Mouse (Mus musculus) hindbrain, embryonic 12.5 days (tissue): ENCODE measurements around the gene BC028528. TPM values are rescaled to one million over a fixed set of nuclear protein-coding genes. Genes with fewer than 3 reads are reported as not detected.
"Not testable (repeated sequence)": the region's sequence is repeated elsewhere in the genome, so short reads cannot be mapped to it uniquely, and the experiment has no call there.

ENCODE experiments used
- ATAC-seq: fragments of 200-750 bp; cut with Nextera tagmentation; 2 replicates; pipeline ENCODE4 v1.8.0; 2017; ENCODE audit warnings: moderate TSS enrichment; ENCODE audit not compliant: low FRiP score
- H3K27ac ChIP-seq: fragments of 300-500 bp; sonication (generic); 2 replicates; pipeline ENCODE4 v1.5.1; 2016; ENCODE audit warnings: mild to moderate bottlenecking
- H3K27me3 ChIP-seq: fragments of 300-500 bp; sonication (generic); 2 replicates; pipeline ENCODE4 v1.6.1; 2016; ENCODE audit warnings: mild to moderate bottlenecking
- H3K36me3 ChIP-seq: fragments of 300-500 bp; sonication (generic); 2 replicates; pipeline ENCODE4 v1.6.1; 2016; ENCODE audit warnings: mild to moderate bottlenecking
- H3K4me1 ChIP-seq: fragments of 300-500 bp; sonication (generic); 2 replicates; pipeline ENCODE4 v1.6.1; 2016
- H3K4me2 ChIP-seq: fragments of 300-500 bp; sonication (generic); replicated peaks from 2 replicates; pipeline ENCODE4 v1.6.1; 2016; ENCODE audit warnings: mild to moderate bottlenecking
- H3K4me3 ChIP-seq: fragments of 300-500 bp; sonication (generic); 2 replicates; pipeline ENCODE4 v1.5.1; 2016; ENCODE audit warnings: mild to moderate bottlenecking
- H3K9ac ChIP-seq: fragments of 300-500 bp; sonication (generic); 2 replicates; pipeline ENCODE4 v1.6.1; 2016; ENCODE audit warnings: mild to moderate bottlenecking, moderate library complexity
- H3K9me3 ChIP-seq: fragments of 300-500 bp; sonication (generic); replicated peaks from 2 replicates; pipeline ENCODE4 v1.6.1; 2016; ENCODE audit warnings: mild to moderate bottlenecking
- WGBS: fragments of 180-500 bp; shearing (Covaris S2); methylation state at CpG from one replicate; pipeline ENCODE4 v1.1.7; 2016; 5-methylcytosine and 5-hydroxymethylcytosine counted together
- polyA plus RNA-seq: library from polyadenylated mRNA; unstranded; fragments of >200 nt; fragmentation: Nextera tagmentation; extraction: Ambion mirVana; gene quantifications from 2 replicates; pipeline ENCODE4 v1.2.1, GENCODE M21; 2016

BC028528 gene
- polyA plus RNA-seq, 1 experiment from 2014 or later = 12.1 TPM

DNA sequence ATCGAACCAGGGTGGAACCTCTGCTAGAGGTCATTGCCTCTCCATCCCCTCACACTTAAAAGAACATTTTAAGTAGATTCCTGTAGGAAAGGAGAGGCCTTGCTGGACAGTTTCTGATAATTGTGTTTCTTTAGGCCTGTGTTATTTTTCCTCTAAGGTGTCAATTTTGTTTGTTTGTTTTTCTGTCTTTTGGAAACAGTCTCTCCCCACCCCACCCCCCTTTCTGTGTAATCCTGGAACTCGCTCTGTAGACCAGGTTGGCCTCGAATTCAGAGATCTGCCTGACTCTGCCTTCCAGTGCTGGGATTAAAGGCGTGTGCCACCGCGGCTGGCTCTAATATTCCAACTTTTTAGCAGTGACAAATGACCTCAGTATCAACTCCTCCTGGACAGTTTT is 36.5 kb upstream of the BC028528 start:
- H3K9ac ChIP-seq = peak overlapping the region; percentile 50
- peaks cover 13% of the 10 kb centered on the region for H3K4me1 ChIP-seq
- peak overlapping the region; percentile 93 for H3K4me3 ChIP-seq
- peak overlapping the region; percentile 85 for H3K27ac ChIP-seq
- 72% methylated on average over 6 of the region's 6 CpGs for WGBS
- H3K9me3 ChIP-seq = no peaks in the 10 kb centered on the region
- no peak for ATAC-seq
- H3K4me2 ChIP-seq = peak overlapping the region; percentile 63
- H3K36me3 ChIP-seq = peaks cover 4% of the 10 kb centered on the region; the same call in 1 of the 2 replicates
- H3K27me3 ChIP-seq = no peaks in the 10 kb centered on the region

DNA sequence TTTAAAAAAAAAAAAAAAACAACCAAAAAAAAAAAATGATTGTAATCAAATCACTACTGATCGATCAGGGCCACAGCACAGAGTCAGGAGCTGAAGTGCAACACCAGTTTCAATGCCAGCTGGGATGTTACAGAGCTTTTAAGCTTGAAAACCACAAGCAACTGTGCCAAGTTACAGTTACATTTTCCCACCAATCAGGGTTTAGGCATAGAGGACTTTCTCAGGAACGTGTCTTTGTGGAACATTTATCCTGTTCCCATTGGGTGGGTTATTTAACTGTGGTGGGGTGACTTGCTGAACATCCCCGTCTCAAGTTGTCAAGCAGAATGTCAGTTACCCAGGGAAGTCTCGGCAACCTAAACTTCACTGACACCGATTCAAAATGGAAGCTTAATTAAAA is 33.3 kb upstream of the BC028528 start:
- Histone ChIP-seq H3K27me3 (no peaks in the 10 kb centered on the region), H3K4me3 (no peak overlapping the region), H3K4me1 (no peaks in the 10 kb centered on the region), H3K27ac (no peak overlapping the region), H3K36me3 (no peaks in the 10 kb centered on the region), H3K9me3 (no peaks in the 10 kb centered on the region), H3K4me2 (no peak overlapping the region), H3K9ac (no peak overlapping the region)
- 84% methylated on average over 5 of the region's 5 CpGs for WGBS
- no peak for ATAC-seq

DNA sequence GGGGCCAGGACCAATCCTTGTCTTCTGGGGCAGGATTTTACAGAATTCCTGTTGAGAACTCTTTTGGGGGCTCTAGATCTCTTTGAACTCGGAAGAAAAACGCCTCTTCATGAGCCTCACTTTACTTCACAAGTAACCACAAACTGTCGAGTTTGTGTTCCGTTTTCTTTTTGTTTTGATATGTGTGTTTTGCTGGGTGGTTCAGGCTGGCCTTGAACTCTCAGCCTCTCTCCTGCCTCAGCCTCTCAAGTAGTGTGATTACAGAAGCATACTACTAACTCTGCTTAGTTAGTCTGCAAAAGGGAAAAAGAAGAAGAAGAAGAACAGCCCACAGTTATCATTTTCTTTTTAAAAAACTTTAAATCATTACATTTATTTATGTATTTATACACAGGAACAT is 32.4 kb upstream of the BC028528 start:
- Histone ChIP-seq H3K4me2 (no peak overlapping the region), H3K9ac (no peak overlapping the region), H3K4me3 (no peak overlapping the region), H3K9me3 (no peaks in the 10 kb centered on the region), H3K27me3 (no peaks in the 10 kb centered on the region), H3K36me3 (no peaks in the 10 kb centered on the region), H3K27ac (no peak overlapping the region), H3K4me1 (no peaks in the 10 kb centered on the region)
- WGBS = 77% methylated on average over 4 of the region's 4 CpGs
- no peak for ATAC-seq

DNA sequence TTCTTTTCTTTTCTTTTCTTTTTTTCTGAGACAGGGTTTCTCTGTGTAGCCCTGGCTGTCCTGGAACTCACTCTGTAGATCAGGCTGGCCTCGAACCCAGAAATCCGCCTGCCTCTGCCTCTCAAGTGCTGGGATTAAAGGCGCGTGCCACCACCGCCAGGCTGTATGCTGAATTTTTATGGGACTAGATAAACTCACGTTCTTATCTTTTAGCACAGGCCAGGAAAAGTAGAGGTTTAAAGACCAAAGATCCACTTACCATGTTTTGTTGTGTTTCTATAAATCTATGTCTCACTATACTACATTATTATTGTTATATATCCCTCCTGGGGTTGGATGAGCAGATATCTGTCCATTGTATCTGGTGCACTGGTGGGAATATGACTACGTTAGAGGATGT is 31.6 kb upstream of the BC028528 start:
- ATAC-seq, H3K4me1 ChIP-seq, H3K9me3 ChIP-seq, H3K9ac ChIP-seq, H3K36me3 ChIP-seq, H3K27me3 ChIP-seq, H3K4me3 ChIP-seq, H3K4me2 ChIP-seq, H3K27ac ChIP-seq: not testable (repeated sequence)
- 94% methylated on average over 7 of the region's 7 CpGs for WGBS

DNA sequence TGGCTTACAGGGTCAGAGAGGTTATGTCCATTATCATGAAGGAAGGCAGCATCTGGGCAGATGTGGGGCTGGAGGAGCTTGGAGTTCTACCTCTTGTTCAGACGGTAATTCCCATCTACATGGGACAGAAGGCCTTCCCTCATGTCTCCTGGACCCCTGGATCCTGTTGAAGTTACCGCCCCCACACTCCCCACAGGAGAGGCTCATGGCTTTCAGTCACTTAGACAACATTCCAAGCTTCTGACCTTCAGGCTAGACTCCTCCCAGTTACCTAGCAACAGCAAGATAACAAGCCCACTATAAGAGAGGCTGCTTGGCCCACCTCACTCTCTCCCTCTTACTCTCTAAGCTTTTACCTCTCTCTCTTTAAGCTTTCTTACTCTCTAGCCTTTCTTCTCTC is 28.7 kb upstream of the BC028528 start:
- WGBS = 43% methylated on average over 2 of the region's 2 CpGs
- not testable (repeated sequence) for H3K9me3 ChIP-seq, H3K27ac ChIP-seq, H3K4me1 ChIP-seq, H3K36me3 ChIP-seq, H3K4me3 ChIP-seq, ATAC-seq, H3K27me3 ChIP-seq, H3K9ac ChIP-seq, H3K4me2 ChIP-seq

DNA sequence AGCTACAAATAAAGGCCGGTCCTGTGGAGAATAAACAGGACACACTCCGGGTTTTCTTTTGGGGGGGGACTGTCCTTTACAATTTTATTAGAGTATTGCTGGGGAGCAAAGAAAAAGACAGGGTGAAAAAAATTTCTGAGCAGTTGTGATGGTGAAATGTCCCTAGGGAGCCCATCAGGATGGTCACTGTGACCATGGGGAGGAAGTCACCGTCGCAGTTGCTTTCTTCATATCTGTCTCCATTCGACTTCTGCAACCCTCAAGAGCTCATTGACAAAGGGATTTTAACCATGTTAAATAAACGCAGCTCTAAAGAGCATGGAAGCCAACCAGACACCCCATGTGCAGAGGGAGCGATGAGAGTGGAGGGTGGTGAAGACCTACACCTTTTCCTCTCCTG is 25.0 kb upstream of the BC028528 start:
- Histone ChIP-seq H3K27me3 (no peaks in the 10 kb centered on the region), H3K4me1 (no peaks in the 10 kb centered on the region), H3K9ac (no peak overlapping the region), H3K27ac (no peak overlapping the region), H3K4me2 (no peak overlapping the region), H3K36me3 (no peaks in the 10 kb centered on the region), H3K9me3 (no peaks in the 10 kb centered on the region), H3K4me3 (no peak overlapping the region)
- ATAC-seq = no peak
- WGBS = 81% methylated on average over 7 of the region's 7 CpGs

DNA sequence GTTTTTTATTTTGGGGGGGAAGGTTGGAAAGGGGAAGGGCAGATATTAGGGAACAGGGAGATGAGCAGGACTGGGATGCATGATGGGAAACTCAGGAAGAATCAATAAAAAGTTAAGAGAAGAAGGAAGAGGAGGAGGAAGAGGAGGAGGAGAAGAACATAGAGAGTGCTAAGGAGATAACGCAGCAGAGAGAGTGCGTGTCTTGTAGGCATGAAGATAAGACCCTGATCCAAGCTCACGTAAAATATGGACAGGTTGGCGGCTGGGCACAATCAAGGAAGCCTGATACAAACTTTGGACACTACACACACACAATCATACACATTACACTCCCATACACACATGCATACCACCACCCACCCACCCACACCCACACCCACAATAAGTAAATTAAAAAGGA is 22.9 kb upstream of the BC028528 start:
- WGBS = 93% methylated on average over 4 of the region's 4 CpGs
- Histone ChIP-seq H3K36me3 (no peaks in the 10 kb centered on the region), H3K4me1 (no peaks in the 10 kb centered on the region), H3K27me3 (no peaks in the 10 kb centered on the region), H3K9me3 (no peaks in the 10 kb centered on the region), H3K9ac (no peak overlapping the region), H3K4me3 (no peak overlapping the region), H3K27ac (no peak overlapping the region), H3K4me2 (no peak overlapping the region)
- no peak for ATAC-seq

DNA sequence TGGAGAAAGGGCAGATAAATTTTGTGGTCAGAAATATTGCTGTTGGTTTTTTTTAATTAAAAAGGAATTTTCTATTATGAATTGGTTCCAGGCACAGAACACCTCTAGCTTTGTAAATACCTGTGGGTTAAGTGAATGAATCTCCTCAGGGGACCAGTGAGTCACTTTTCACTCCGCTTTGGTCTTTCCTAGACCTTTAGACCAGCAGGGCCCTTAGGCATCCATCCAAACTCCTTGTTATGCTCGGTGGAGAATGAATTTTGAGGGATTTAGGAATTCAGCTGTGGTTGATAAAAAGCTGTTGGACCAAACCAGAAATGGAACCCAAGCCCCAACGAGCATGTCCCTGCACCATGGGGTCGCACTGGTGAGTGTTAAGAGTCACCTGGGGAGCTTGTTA is 15.8 kb upstream of the BC028528 start:
- no peak for ATAC-seq
- Histone ChIP-seq H3K4me3 (no peak overlapping the region), H3K27ac (no peak overlapping the region), H3K36me3 (no peaks in the 10 kb centered on the region), H3K9me3 (no peaks in the 10 kb centered on the region), H3K27me3 (peaks cover 12% of the 10 kb centered on the region), H3K9ac (no peak overlapping the region), H3K4me2 (no peak overlapping the region), H3K4me1 (peaks cover 29% of the 10 kb centered on the region)
- WGBS = 52% methylated on average over 4 of the region's 4 CpGs

DNA sequence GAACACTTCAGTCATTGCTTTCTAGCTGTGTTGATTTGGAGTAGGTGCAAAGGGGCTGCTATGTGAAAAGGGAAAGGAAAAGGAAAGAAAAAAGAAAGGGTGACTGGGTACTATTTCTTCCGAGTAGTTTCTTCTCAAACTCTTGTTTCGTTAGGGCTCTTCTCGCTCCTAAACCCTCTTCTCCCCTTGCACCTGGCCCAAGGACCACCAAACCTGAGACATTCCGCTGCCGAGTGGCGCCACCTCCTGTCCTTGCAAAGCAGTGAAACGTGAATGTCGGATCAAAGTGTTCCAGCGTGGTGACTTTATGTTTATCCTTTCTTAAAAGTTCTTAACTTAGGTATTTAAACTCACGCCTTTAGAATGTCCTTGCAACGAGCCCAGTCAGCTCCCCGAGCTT is 15.1 kb upstream of the BC028528 start:
- Histone ChIP-seq H3K27ac (no peak overlapping the region), H3K4me1 (peaks cover 35% of the 10 kb centered on the region), H3K4me2 (peak overlapping the region; percentile 58), H3K9ac (no peak overlapping the region), H3K9me3 (no peaks in the 10 kb centered on the region), H3K27me3 (peaks cover 12% of the 10 kb centered on the region), H3K4me3 (0 out of 2 replicates have a peak overlapping the region, but pooled peaks have one; percentile 10), H3K36me3 (no peaks in the 10 kb centered on the region)
- ATAC-seq = no peak
- 0% methylated on average over 12 of the region's 12 CpGs for WGBS

DNA sequence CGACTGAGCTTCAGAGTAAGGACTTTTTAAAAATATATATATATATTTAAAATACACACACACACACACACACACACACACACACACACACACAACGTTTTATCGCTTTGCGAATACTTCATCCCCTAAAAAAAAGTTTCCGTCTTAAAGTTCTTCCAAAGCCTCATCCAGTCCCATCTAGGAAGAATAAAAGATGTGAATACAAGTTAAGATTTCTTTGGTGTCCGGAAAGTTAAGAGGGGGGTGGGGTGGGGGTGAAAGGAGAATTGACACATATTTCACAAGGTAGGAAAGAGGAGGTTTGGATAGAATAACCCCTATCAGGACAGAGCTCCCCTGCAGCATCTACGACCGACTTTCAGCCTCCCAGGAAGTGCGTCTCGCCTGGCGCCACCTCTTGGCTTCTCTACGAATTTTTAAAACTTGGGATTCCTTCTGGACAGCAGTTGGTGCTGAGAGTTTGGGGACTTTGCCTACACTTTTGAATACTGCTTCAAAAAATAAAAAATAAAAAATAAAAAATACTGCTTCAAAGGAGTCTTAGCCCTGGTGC is 14.2 kb upstream of the BC028528 start:
- peak overlapping the region; percentile 25 for H3K4me3 ChIP-seq
- ATAC-seq = no peak
- no peaks in the 10 kb centered on the region for H3K36me3 ChIP-seq
- H3K9me3 ChIP-seq = no peaks in the 10 kb centered on the region
- H3K27ac ChIP-seq = no peak overlapping the region
- WGBS = under 1% methylated on average over 12 of the region's 12 CpGs
- peaks cover 12% of the 10 kb centered on the region for H3K27me3 ChIP-seq
- H3K4me1 ChIP-seq = peaks cover 35% of the 10 kb centered on the region
- no peak overlapping the region for H3K9ac ChIP-seq
- H3K4me2 ChIP-seq = peak overlapping the region; percentile 58

DNA sequence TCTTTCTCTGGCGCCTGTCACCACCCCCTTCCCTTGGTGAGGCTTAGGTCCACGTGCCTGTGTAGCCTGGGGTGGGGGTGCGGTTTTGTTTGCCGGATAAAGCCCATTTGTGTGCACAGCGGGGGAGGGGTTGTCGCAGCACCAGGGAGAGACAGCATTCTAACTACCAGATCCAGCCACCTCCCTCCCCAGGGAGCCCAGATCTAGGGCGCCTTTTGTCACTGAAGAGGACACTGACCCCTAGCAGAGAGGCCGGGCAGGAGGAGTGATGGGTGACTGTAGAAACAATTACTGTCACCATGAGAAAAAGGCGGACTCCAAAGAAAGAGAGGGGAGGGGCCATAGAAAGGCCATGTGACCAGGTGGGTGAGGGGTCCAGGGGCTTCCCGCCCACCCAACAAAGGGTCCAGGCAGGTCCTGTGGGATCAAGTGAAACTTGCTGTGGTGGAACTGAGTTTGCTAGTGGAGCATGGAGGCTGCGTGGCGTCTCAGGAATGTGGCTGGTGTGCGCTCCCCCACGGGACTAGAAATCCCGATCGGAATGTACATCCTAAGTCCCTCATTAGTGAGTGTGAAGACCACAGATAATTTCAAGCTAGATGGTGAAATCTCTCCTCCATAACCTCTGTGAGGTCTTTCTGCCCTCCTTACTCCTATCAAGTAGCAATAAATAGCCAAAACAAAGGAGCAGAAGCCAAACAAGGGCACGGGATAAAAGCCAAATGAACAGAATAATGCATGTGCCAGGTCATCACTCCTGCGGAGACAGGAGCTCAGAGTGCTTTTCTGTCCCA is 13.5 kb upstream of the BC028528 start:
- peak; percentile 76 for ATAC-seq
- H3K4me2 ChIP-seq = peak overlapping the region; percentile 58
- no peaks in the 10 kb centered on the region for H3K9me3 ChIP-seq
- no peak overlapping the region for H3K27ac ChIP-seq
- peak overlapping the region; percentile 25 for H3K4me3 ChIP-seq
- peaks cover 12% of the 10 kb centered on the region for H3K27me3 ChIP-seq
- H3K36me3 ChIP-seq = no peaks in the 10 kb centered on the region
- H3K4me1 ChIP-seq = peaks cover 35% of the 10 kb centered on the region
- peak overlapping the region; percentile 54 for H3K9ac ChIP-seq
- under 1% methylated on average over 18 of the region's 18 CpGs for WGBS

DNA sequence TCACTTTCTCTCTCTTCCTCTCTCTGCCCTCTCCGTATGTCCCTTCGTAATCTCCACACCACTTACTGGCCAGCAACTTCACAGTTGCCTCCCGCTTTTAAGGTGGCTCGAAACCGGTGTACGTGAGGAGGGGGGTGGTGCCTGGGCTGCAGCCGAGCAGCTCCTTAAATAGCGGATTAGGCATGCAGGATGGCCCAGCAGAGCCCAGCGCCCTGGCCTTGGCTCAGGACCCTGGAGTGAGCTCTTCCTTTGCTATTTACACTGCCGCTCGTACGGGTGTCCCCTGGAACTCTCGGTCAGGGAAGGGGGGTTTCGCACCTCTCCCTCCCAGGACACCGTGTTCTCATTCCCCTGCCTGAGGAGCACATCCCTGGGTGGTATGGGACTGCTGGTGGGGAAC is 12.8 kb upstream of the BC028528 start, which contains the start of gene Car14:
Car14 (minus strand) TSS at position 124 of the 400 bp plus-strand sequence.
- Histone ChIP-seq H3K4me1 (peaks cover 35% of the 10 kb centered on the region), H3K27me3 (peaks cover 12% of the 10 kb centered on the region), H3K27ac (0 out of 2 replicates have a peak within 1 kb of the TSS, but pooled peaks have one; percentile 23), H3K4me2 (peak within 1 kb of the TSS; percentile 58), H3K36me3 (no peaks in the 10 kb centered on the region), H3K4me3 (peak within 1 kb of the TSS; percentile 25), H3K9me3 (no peaks in the 10 kb centered on the region), H3K9ac (peak within 1 kb of the TSS; percentile 54)
- ATAC-seq = peak; percentile 55
- WGBS = 0% methylated on average over 15 of the region's 15 CpGs
